Mouse (Mus musculus): ENCODE data around the gene Slc6a19. TPM values are rescaled to one million over a fixed set of nuclear protein-coding genes. Genes with fewer than 3 reads are reported as not detected.
"Not testable (repeated sequence)": the region's sequence is repeated elsewhere in the genome, so short reads cannot be mapped to it uniquely, and the experiment has no call there.

The Slc6a19 gene
- polyA plus RNA-seq, 1 experiment: not detected

GRCm38 (mm10) chr13:73714020-73714419 lies 9.4 kb upstream of the Slc6a19 start:
- TF ChIP-seq GATA1 (IDR thresholded peaks at IDR 0.05; ENCODE audit: borderline replicate concordance, low read length) (no peak), FLI1 (IDR thresholded peaks at IDR 0.05; ENCODE audit: low read length) (no peak)
- H3K36me3 ChIP-seq (replicated peaks; ENCODE audit: low read length): no peaks in the 10 kb centered on the region

DNA sequence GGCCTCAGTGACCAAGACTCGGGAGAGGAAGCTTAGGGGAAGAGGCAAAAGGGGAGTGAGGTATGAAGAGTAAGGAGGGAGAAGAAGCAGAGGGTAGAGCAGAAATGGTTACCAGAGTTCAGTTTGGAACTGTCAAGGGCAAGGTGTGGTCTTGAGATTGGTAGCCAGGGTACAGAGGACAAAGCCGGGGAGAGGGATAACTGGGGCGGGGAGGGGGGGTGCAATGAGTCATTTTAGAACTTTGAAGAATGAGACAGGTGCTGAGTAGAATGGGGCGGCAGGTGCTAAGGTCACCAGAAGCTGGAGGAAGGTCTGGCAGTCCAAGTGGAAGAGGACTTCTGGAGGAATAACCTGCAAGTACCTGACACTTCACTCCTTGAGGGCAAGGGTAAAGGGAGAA lies 8.5 kb upstream of the Slc6a19 start:
- Histone ChIP-seq H3K36me3 (replicated peaks; ENCODE audit: low read length) (no peaks in the 10 kb centered on the region), H3K4me1 (no peaks in the 10 kb centered on the region), H3K9me3 (no peaks in the 10 kb centered on the region), H3K4me3 (replicated peaks) (no peak overlapping the region), H3K27me3 (replicated peaks) (peaks cover 64% of the 10 kb centered on the region)
- TF ChIP-seq GATA1 (IDR thresholded peaks at IDR 0.05; ENCODE audit: borderline replicate concordance, low read length) (no peak), FLI1 (IDR thresholded peaks at IDR 0.05; ENCODE audit: low read length) (no peak)

More at GRCm38 (mm10) chr13:73714020-73714419, 9.4 kb upstream of the Slc6a19 start:
- peaks cover 56% of the 10 kb centered on the region for H3K27me3 ChIP-seq (replicated peaks)
- no peak overlapping the region for H3K4me3 ChIP-seq (replicated peaks)
- no peaks in the 10 kb centered on the region for H3K9me3 ChIP-seq
- H3K4me1 ChIP-seq: no peaks in the 10 kb centered on the region

DNA sequence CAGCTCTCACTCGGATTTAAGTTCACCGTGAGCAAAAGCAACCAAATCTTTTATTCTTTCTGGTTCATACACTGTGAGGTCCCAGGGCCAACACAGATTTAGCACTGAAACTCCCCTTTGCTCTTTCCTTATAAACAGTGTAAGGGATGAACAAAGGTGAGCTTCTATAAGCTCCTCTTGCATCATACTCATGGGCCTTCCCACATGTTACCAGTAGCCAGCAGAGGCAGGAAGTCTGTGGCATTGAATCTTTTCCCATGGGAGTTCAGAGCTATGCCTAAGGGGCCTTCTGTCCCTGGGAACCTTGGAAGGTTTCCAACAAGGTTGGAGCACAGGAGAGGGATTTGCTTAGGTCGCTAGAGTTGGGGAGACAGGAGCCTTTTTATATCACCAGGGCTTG lies 7.6 kb upstream of the Slc6a19 start:
- Histone ChIP-seq H3K36me3 (replicated peaks; ENCODE audit: low read length) (no peaks in the 10 kb centered on the region), H3K9me3 (no peaks in the 10 kb centered on the region), H3K4me1 (no peaks in the 10 kb centered on the region), H3K27me3 (replicated peaks) (peaks cover 66% of the 10 kb centered on the region), H3K4me3 (replicated peaks) (no peak overlapping the region)
- no peak for TF ChIP-seq GATA1 (IDR thresholded peaks at IDR 0.05; ENCODE audit: borderline replicate concordance, low read length)
- no peak for TF ChIP-seq FLI1 (IDR thresholded peaks at IDR 0.05; ENCODE audit: low read length)

DNA sequence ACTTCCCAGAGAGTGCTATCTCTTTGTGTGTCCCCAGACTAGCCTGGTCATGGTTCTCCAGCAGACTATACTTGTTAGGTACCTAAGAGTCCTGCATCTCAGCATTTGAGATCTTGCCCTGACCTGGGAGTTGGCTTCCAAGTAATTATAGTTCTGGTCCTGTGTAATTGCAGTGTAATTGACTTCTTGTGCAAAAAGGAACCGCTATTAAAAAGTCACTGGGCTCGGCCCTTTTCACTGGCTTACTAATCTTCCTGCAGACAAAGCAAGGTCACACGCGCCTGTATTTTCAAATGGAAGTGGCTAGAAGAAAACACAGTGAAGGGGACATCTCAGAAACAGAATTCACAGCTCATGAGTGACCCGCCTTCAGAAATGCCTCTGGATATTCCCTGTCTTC lies 7.1 kb upstream of the Slc6a19 start:
- Histone ChIP-seq H3K27me3 (replicated peaks) (peaks cover 64% of the 10 kb centered on the region), H3K9me3 (no peaks in the 10 kb centered on the region), H3K4me1 (no peaks in the 10 kb centered on the region), H3K4me3 (replicated peaks) (no peak overlapping the region), H3K36me3 (replicated peaks; ENCODE audit: low read length) (no peaks in the 10 kb centered on the region)
- no peak for TF ChIP-seq FLI1 (IDR thresholded peaks at IDR 0.05; ENCODE audit: low read length)
- no peak for TF ChIP-seq GATA1 (IDR thresholded peaks at IDR 0.05; ENCODE audit: borderline replicate concordance, low read length)

GRCm38 (mm10) chr13:73711221-73711620 lies 6.6 kb upstream of the Slc6a19 start:
- Histone ChIP-seq H3K27me3 (replicated peaks) (peaks cover 64% of the 10 kb centered on the region), H3K9me3 (no peaks in the 10 kb centered on the region), H3K4me1 (no peaks in the 10 kb centered on the region), H3K4me3 (replicated peaks) (no peak overlapping the region), H3K36me3 (replicated peaks; ENCODE audit: low read length) (no peaks in the 10 kb centered on the region)
- no peak for TF ChIP-seq FLI1 (IDR thresholded peaks at IDR 0.05; ENCODE audit: low read length)
- no peak for TF ChIP-seq GATA1 (IDR thresholded peaks at IDR 0.05; ENCODE audit: borderline replicate concordance, low read length)

DNA sequence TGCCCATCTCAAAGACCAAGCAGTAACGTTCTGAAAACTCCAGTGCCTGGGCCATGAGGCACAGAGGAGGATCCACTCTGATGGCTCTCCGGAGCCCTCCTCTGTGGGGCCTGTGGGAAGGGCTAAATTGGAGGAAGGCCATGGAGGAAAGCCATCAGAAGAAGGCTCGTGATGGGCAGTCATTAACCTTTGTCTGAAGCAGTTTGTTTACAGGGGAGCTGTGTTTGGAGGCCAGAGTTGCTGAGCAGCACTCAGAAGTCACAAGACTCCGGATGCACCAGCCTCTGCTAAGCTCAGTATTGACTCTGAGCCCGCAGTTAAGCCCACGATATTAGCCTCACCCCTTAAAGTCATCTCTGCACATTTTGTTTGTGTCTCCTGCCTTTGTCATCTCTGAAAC lies 4.8 kb upstream of the Slc6a19 start:
- Histone ChIP-seq H3K9me3 (no peaks in the 10 kb centered on the region), H3K36me3 (replicated peaks; ENCODE audit: low read length) (no peaks in the 10 kb centered on the region), H3K4me1 (no peaks in the 10 kb centered on the region), H3K4me3 (replicated peaks) (no peak overlapping the region), H3K27me3 (replicated peaks) (peaks cover 77% of the 10 kb centered on the region)
- TF ChIP-seq GATA1 (IDR thresholded peaks at IDR 0.05; ENCODE audit: borderline replicate concordance, low read length): no peak
- no peak for TF ChIP-seq FLI1 (IDR thresholded peaks at IDR 0.05; ENCODE audit: low read length)

DNA sequence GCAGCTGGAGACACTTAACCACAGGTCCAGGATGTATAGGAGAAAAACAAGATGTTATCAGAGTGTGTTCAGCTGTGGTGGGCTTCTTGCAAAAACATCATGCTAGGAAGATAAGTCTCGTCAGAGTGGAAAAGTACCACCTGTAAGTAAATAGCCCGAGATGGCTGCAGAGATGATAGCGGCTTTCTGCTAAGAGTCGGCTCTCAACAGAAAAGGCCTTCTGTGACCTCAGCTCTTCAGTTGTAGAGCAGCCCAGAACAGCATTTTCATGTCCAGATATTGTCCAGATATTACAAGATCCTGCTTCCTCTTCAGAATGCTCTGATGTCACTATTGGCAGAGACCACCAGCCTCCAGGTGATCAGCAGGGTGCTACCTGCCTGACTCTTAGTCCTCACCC lies 1.2 kb downstream of the Slc6a19 start:
- not testable (repeated sequence) for H3K9me3 ChIP-seq; H3K36me3 ChIP-seq (replicated peaks; ENCODE audit: low read length); H3K4me3 ChIP-seq (replicated peaks); H3K4me1 ChIP-seq
- H3K27me3 ChIP-seq (replicated peaks): peaks cover 77% of the 10 kb centered on the region

DNA sequence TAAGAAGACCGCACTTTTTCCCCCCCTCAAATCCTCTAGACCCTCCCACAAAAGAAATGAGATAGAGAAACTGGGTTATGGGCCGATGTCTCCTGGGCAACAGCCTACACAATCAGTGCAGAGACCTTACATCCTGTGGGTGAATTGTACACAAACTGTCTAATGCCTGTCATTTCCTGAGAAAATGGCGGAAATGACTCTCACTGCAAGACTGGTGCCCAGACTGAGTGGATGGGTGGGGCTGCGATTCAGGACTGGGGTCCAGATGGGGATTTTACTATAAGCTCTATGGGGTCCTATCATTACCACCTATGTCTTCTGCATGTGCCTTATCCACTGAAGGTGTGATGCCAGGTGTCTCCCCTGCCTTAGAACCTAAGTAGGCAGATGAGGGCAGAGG lies 1.9 kb downstream of the Slc6a19 start:
- H3K4me3 ChIP-seq (replicated peaks): no peak overlapping the region
- peaks cover 5% of the 10 kb centered on the region for H3K4me1 ChIP-seq
- H3K36me3 ChIP-seq (replicated peaks; ENCODE audit: low read length): no peaks in the 10 kb centered on the region
- peaks cover 75% of the 10 kb centered on the region for H3K27me3 ChIP-seq (replicated peaks)
- no peak for TF ChIP-seq FLI1 (IDR thresholded peaks at IDR 0.05; ENCODE audit: low read length)
- TF ChIP-seq GATA1 (IDR thresholded peaks at IDR 0.05; ENCODE audit: borderline replicate concordance, low read length): no peak
- H3K9me3 ChIP-seq: no peaks in the 10 kb centered on the region

DNA sequence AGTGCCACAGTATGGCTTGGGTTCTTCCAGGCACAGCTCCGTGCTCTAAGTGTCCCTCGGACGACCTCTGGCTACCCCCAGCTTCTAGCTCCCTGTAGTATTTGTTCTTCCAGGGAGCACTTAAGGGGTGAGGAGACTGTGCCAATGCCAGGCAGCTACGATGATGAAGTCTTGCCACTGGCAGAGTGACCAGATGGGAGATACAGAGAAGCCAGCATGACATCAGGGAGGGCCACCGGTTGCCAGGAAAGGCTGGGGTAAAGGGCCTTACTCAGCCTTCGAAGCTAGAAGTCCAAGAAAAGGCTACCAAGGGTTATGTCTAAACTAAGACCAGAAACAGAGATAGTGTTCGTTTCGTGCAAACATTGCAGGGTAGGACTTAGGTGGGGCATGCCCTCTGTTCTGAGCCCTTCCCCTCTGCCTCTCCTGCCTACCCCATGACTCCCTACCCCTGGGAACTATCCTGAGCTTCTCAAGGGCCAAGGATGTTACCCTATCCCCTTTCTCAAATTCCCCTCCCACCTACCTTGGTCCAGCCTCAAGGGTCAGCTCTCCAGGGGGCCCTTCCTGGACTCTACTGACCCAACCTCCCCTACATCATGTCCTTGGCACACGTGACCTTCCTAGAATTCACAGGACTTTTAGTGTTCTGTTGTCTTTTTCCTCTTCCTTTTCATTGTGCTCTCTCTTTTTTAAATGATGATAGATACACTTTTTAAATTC lies 3.3 kb downstream of the Slc6a19 start:
- H3K4me1 ChIP-seq: peaks cover 5% of the 10 kb centered on the region
- H3K27me3 ChIP-seq (replicated peaks): peaks cover 78% of the 10 kb centered on the region
- H3K4me3 ChIP-seq (replicated peaks): no peak overlapping the region
- H3K36me3 ChIP-seq (replicated peaks; ENCODE audit: low read length): no peaks in the 10 kb centered on the region
- H3K9me3 ChIP-seq: no peaks in the 10 kb centered on the region
- no peak for TF ChIP-seq FLI1 (IDR thresholded peaks at IDR 0.05; ENCODE audit: low read length)
- no peak for TF ChIP-seq GATA1 (IDR thresholded peaks at IDR 0.05; ENCODE audit: borderline replicate concordance, low read length)

DNA sequence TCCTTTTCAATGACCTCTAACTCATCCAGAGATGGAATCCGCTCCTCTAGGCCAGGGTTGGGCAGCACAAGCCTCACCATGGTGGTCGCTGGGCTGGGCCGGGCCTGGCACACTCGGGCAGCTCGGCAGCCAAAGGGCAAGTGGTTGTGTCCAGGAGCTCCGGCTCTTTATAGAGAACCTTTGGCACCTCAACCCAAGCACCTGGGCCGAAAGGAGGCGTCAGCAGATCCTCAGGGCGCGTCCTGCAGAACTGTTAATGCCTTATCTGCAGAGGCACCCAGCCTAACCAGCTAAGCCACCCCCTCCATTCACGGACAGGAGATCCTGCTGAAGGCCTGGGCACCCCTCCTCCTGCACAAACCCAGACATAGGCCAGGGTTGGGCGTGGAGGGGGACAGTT lies 4.1 kb downstream of the Slc6a19 start:
- Histone ChIP-seq H3K27me3 (replicated peaks) (peaks cover 77% of the 10 kb centered on the region), H3K36me3 (replicated peaks; ENCODE audit: low read length) (no peaks in the 10 kb centered on the region), H3K4me1 (peaks cover 5% of the 10 kb centered on the region), H3K4me3 (replicated peaks) (no peak overlapping the region), H3K9me3 (no peaks in the 10 kb centered on the region)
- TF ChIP-seq GATA1 (IDR thresholded peaks at IDR 0.05; ENCODE audit: borderline replicate concordance, low read length) (no peak), FLI1 (IDR thresholded peaks at IDR 0.05; ENCODE audit: low read length) (no peak)

- peaks cover 11% of the 10 kb centered on the region for H3K4me1 ChIP-seq
- H3K27me3 ChIP-seq (replicated peaks): peaks cover 69% of the 10 kb centered on the region
- no peaks in the 10 kb centered on the region for H3K36me3 ChIP-seq (replicated peaks; ENCODE audit: low read length)
- H3K4me3 ChIP-seq (replicated peaks): no peak overlapping the region
- no peaks in the 10 kb centered on the region for H3K9me3 ChIP-seq
- no peak for TF ChIP-seq FLI1 (IDR thresholded peaks at IDR 0.05; ENCODE audit: low read length)
- no peak for TF ChIP-seq GATA1 (IDR thresholded peaks at IDR 0.05; ENCODE audit: borderline replicate concordance, low read length)
Observed at GRCm38 (mm10) chr13:73699714-73700113, 5.0 kb downstream of the Slc6a19 start.

Measured in megakaryocyte, embryonic 14.5 days (primary cell).